Mouse (Mus musculus) kidney, embryonic 15.5 days (tissue): ENCODE results near the gene Myoz2. TPM values are rescaled to one million over a fixed set of nuclear protein-coding genes. Genes with fewer than 3 reads are reported as not detected.

Source experiments
- ATAC-seq: fragments of 200-750 bp; cut with Nextera tagmentation; replicated peaks from 2 replicates; pipeline ENCODE4 v1.8.0; 2017; ENCODE audit warnings: moderate TSS enrichment; ENCODE audit not compliant: low FRiP score
- H3K27ac ChIP-seq: fragments of 300-500 bp; sonication (generic); 2 replicates; pipeline ENCODE4 v1.5.1; 2015; ENCODE audit warnings: mild to moderate bottlenecking, inconsistent platforms
- H3K27me3 ChIP-seq: fragments of 300-500 bp; sonication (generic); 2 replicates; pipeline ENCODE4 v1.6.1; 2015; ENCODE audit warnings: inconsistent platforms
- H3K36me3 ChIP-seq: fragments of 300-500 bp; sonication (generic); 2 replicates; pipeline ENCODE4 v1.6.1; 2015; ENCODE audit warnings: inconsistent platforms
- H3K4me1 ChIP-seq: fragments of 300-500 bp; sonication (generic); 2 replicates; pipeline ENCODE4 v1.6.1; 2015; ENCODE audit warnings: inconsistent platforms
- H3K4me2 ChIP-seq: fragments of 300-500 bp; sonication (generic); 2 replicates; pipeline ENCODE4 v1.6.1; 2015; ENCODE audit warnings: moderate library complexity, mild to moderate bottlenecking, inconsistent platforms
- H3K4me3 ChIP-seq: fragments of 300-500 bp; sonication (generic); replicated peaks from 2 replicates; pipeline ENCODE4 v1.5.1; 2015; ENCODE audit warnings: mild to moderate bottlenecking, inconsistent platforms
- H3K9ac ChIP-seq: fragments of 300-500 bp; sonication (generic); 2 replicates; pipeline ENCODE4 v1.6.1; 2015; ENCODE audit warnings: mild to moderate bottlenecking, inconsistent platforms
- H3K9me3 ChIP-seq: fragments of 300-500 bp; sonication (generic); replicated peaks from 2 replicates; pipeline ENCODE4 v1.6.1; 2016; ENCODE audit warnings: inconsistent platforms
- WGBS: fragments of 180-500 bp; shearing (Covaris S2); methylation state at CpG from one replicate; pipeline ENCODE4 v1.1.7; 2015; ENCODE audit warnings: mixed read lengths; 5-methylcytosine and 5-hydroxymethylcytosine counted together
- microRNA-seq: library from miRNA; unstranded; fragments of <30 nt; microRNA quantifications from one replicate; pipeline ENCODE4, GENCODE M21; 2016
- polyA plus RNA-seq: library from polyadenylated mRNA; unstranded; fragments of >200 nt; fragmentation: Nextera tagmentation; extraction: Ambion mirVana; gene quantifications from 2 replicates; pipeline ENCODE4 v1.2.1, GENCODE M21; 2015

Gene Myoz2
- polyA plus RNA-seq, 1 experiment from 2014 or later: 2.2 TPM

DNA sequence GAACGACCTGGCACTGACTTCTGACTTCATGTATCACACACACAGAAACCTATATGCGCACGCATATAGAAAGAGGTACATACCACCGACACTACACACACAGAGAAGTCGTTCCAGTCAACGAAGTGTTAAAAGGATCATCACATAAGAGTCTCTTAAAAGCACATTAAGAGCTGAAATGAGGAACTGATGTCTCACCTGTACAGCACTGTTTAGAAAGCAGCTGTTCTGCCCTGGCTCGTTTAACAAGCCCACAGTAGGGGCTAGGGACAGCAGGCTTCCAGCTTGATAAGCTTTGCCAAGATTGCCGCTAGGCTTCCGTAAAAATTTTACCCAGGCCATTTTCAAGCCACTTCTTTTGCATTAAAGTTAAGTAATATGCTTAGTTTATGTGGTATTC, 66.4 kb downstream of the Myoz2 start:
- no peak for ATAC-seq
- Histone ChIP-seq H3K36me3 (peaks cover 22% of the 10 kb centered on the region), H3K9me3 (no peaks in the 10 kb centered on the region), H3K27ac (no peak overlapping the region), H3K4me3 (no peak overlapping the region), H3K4me1 (0 out of 2 replicates have a peak, but pooled peaks cover 5% of the 10 kb centered on the region), H3K9ac (no peak overlapping the region), H3K4me2 (no peak overlapping the region), H3K27me3 (no peaks in the 10 kb centered on the region)
- WGBS: 92% methylated on average over 9 of the region's 9 CpGs

DNA sequence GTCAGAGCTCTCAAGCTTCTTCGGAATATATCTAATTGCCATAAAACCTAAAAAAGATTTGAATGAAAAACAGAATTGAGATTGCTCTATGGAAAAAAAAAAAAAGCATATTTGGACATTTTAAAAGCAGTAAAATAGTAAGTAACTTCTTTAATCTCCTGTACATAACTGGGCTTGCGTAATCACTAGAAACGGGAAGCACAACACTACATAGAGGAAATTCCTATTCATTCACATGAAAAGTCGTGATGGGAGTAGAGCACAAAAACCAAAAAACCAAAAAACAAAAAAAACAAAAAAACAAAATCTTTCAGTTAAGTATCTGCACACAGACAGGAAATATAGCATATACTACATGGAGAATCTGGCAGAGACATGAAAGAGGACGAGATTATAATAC, 70.5 kb downstream of the Myoz2 start:
- Histone ChIP-seq H3K9ac (no peak overlapping the region), H3K36me3 (peaks cover 48% of the 10 kb centered on the region), H3K27me3 (no peaks in the 10 kb centered on the region), H3K4me3 (no peak overlapping the region), H3K4me1 (no peaks in the 10 kb centered on the region), H3K27ac (no peak overlapping the region), H3K4me2 (no peak overlapping the region), H3K9me3 (no peaks in the 10 kb centered on the region)
- WGBS: 90% methylated on average over 5 of the region's 5 CpGs
- no peak for ATAC-seq

Small RNA genes within 50 kb of the gene (microRNA-seq; reads per million reads assigned to microRNA genes)
- not detected for gene Gm22066

Other genes with a start within 250 kb of the Myoz2 start
- 0.16 and 0.17 TPM in 2 replicates for gene Fabp2, start 139.9 kb downstream of the Myoz2 start, polyA plus RNA-seq
- not detected in 2 replicates for gene Gm10959, start 115.7 kb downstream of the Myoz2 start, polyA plus RNA-seq
- 102 and 111 TPM in 2 replicates for gene 1810037I17Rik, start 110.8 kb downstream of the Myoz2 start, polyA plus RNA-seq
- gene Usp53, start 50.5 kb downstream of the Myoz2 start, polyA plus RNA-seq: 10.7 and 10.8 TPM in 2 replicates
- 8.3 and 11.5 TPM in 2 replicates for gene Synpo2, start 201.1 kb upstream of the Myoz2 start, polyA plus RNA-seq
- 68.5 and 72.6 TPM in 2 replicates for gene Sec24d, start 232.4 kb upstream of the Myoz2 start, polyA plus RNA-seq